Mouse (Mus musculus) embryonic facial prominence, embryonic 11.5 days (tissue): ENCODE data around the gene Azi2. TPM values are rescaled to one million over a fixed set of nuclear protein-coding genes. Genes with fewer than 3 reads are reported as not detected.

ENCODE experiments used
- ATAC-seq: fragments of 200-750 bp; cut with Nextera tagmentation; replicated peaks from 2 replicates; pipeline ENCODE4 v1.8.0; 2017; ENCODE audit warnings: low read depth; ENCODE audit not compliant: insufficient number of reproducible peaks, low FRiP score, low TSS enrichment
- DNase-seq: peaks from one replicate; pipeline ENCODE4 v3.0.0-alpha.2; 2015; ENCODE audit warnings: low spot score
- H3K27ac ChIP-seq: fragments of 300-500 bp; sonication (generic); replicated peaks from 2 replicates; pipeline ENCODE4 v1.5.1; 2014; ENCODE audit warnings: mild to moderate bottlenecking, low read depth, low read length, control low read depth
- H3K27me3 ChIP-seq: fragments of 300-500 bp; sonication (generic); 2 replicates; pipeline ENCODE4 v1.6.1; 2014; ENCODE audit warnings: mild to moderate bottlenecking, low read length, moderate library complexity, mixed read lengths; ENCODE audit not compliant: control insufficient read depth, insufficient read depth
- H3K36me3 ChIP-seq: fragments of 300-500 bp; sonication (generic); replicated peaks from 2 replicates; pipeline ENCODE4 v1.6.1; 2014; ENCODE audit warnings: low read depth, mild to moderate bottlenecking, low read length, moderate library complexity, mixed read lengths; ENCODE audit not compliant: control insufficient read depth, insufficient read depth
- H3K4me1 ChIP-seq: fragments of 300-500 bp; sonication (generic); 2 replicates; pipeline ENCODE4 v1.6.1; 2014; ENCODE audit warnings: low read length, mixed read lengths; ENCODE audit not compliant: control insufficient read depth, insufficient read depth
- H3K4me2 ChIP-seq: fragments of 300-500 bp; sonication (generic); 2 replicates; pipeline ENCODE4 v1.6.1; 2014; ENCODE audit warnings: low read depth, mild to moderate bottlenecking, control low read depth, low read length, moderate library complexity
- H3K4me3 ChIP-seq: fragments of 300-500 bp; sonication (generic); 2 replicates; pipeline ENCODE4 v1.5.1; 2014; ENCODE audit warnings: low read depth, low read length, control low read depth
- H3K9ac ChIP-seq: fragments of 300-500 bp; sonication (generic); replicated peaks from 2 replicates; pipeline ENCODE4 v1.6.1; 2014; ENCODE audit warnings: mild to moderate bottlenecking, control low read depth, low read length
- H3K9me3 ChIP-seq: fragments of 300-500 bp; sonication (generic); replicated peaks from 2 replicates; pipeline ENCODE4 v1.6.1; 2016; ENCODE audit warnings: mild to moderate bottlenecking, low read length, inconsistent platforms, mixed read lengths; ENCODE audit not compliant: control insufficient read depth
- WGBS: fragments of 180-500 bp; shearing (Covaris S2); extraction: QIAGEN DNeasy Blood & Tissue Kit; methylation state at CpG from one replicate; pipeline ENCODE4 v1.1.7; 2014; 5-methylcytosine and 5-hydroxymethylcytosine counted together
- polyA plus RNA-seq: library from polyadenylated mRNA; unstranded; fragments of >200 nt; fragmentation: Nextera tagmentation; extraction: Ambion mirVana; gene quantifications from 2 replicates; pipeline ENCODE4 v1.2.1, GENCODE M21; 2014

The Azi2 gene
- polyA plus RNA-seq, 1 experiment from 2014 or later = 80.7 TPM

DNA sequence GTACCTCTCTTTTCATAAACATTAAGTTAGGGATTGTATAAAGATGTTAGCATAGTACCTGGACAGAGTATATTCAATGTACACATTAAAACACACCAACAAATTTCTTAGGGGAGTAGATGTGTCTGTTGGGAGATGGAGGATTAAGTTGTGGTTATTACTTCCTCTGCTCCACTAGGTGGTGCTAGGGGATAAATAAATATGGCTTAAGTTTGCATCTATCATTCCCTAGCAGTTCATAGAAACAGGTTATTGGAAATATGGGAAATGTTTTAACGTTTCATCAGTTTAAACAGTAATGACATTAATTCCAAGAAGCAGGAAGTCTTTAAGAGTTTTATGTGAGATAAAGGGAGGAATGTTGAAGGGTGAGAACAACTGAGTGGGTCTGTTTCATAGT lies 13.0 kb downstream of the Azi2 start:
- Histone ChIP-seq H3K4me3 (no peak overlapping the region), H3K36me3 (no peaks in the 10 kb centered on the region; the same call in 1 of the 2 replicates), H3K27me3 (no peaks in the 10 kb centered on the region), H3K27ac (no peak overlapping the region), H3K9me3 (no peaks in the 10 kb centered on the region), H3K4me1 (no peaks in the 10 kb centered on the region), H3K4me2 (no peak overlapping the region), H3K9ac (no peak overlapping the region)
- ATAC-seq (no peak), DNase-seq (peak; percentile 54)
- WGBS = 61% methylated on average over 1 of the region's 1 CpGs

DNA sequence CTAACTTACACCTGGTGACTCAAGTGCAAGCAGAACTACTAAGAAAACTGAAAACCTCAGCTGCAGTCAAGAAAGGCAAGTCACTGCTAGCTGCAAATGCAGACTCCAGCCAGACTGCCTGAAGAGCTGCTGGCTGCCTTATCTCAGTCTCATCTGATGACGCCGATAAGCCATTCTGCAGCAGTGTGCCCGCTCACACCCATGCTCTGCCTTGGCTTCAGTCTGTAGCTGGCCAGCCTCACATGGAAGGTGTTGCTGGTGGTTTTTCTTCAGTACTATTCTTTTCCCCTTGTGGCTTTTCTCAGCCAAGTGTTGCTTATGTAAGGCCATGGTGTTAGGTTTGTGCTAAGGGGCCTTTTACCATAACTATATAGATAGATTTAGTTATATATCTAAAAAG lies 18.8 kb downstream of the Azi2 start:
- Histone ChIP-seq H3K4me2 (no peak overlapping the region), H3K4me1 (no peaks in the 10 kb centered on the region), H3K36me3 (no peaks in the 10 kb centered on the region; the same call in 1 of the 2 replicates), H3K9ac (no peak overlapping the region), H3K4me3 (no peak overlapping the region), H3K27ac (no peak overlapping the region), H3K27me3 (no peaks in the 10 kb centered on the region), H3K9me3 (no peaks in the 10 kb centered on the region)
- DNase-seq = no peak
- 88% methylated on average over 3 of the region's 3 CpGs for WGBS
- ATAC-seq = no peak

DNA sequence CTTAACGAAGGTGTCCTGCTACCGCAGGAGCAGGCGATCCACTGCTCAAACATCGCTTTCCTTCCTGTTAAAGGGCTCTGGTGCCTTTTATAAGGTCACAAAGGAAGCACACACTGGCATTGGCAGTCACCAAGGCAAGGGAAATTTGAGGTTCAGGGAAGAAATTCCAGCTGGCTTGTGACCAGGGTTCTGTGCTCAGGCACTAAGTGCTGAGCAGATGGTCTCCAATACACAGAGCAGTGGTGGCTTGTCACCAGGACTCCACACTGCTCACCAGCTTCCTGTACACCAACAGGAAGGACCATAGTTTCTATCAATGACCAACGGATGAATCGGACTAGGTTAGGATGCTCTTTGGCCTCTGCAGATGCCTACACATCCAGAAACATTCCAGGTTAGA lies 30.1 kb downstream of the Azi2 start:
- no peak for DNase-seq
- no peaks in the 10 kb centered on the region for H3K36me3 ChIP-seq
- 92% methylated on average over 6 of the region's 6 CpGs for WGBS
- H3K27ac ChIP-seq = no peak overlapping the region
- no peak overlapping the region for H3K4me2 ChIP-seq
- ATAC-seq = no peak
- no peaks in the 10 kb centered on the region for H3K9me3 ChIP-seq
- no peak overlapping the region for H3K9ac ChIP-seq
- no peak overlapping the region for H3K4me3 ChIP-seq
- H3K27me3 ChIP-seq = no peaks in the 10 kb centered on the region
- no peaks in the 10 kb centered on the region for H3K4me1 ChIP-seq

DNA sequence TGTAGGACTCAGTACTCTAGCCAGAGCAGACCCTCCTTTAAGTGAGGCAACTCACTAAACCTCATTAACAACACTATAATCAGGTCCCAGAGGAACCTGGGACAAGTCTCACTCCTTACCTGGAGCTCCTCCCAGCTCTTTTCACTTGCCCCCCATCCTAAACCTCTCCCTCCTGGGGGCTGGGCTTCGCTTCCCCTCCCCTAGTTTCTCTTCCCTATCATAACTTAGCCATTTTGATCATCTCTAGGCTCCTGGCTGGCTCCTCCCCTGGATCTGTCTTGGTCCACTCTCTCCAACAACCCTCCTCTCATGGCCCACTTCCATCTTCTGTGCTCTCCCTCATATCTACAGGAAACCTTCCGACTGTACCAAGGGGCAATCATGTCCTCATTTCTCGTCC lies 31.0 kb downstream of the Azi2 start:
- Histone ChIP-seq H3K4me2 (no peak overlapping the region), H3K4me1 (no peaks in the 10 kb centered on the region), H3K9me3 (no peaks in the 10 kb centered on the region), H3K27ac (no peak overlapping the region), H3K36me3 (no peaks in the 10 kb centered on the region), H3K4me3 (no peak overlapping the region), H3K9ac (no peak overlapping the region), H3K27me3 (no peaks in the 10 kb centered on the region)
- 78% methylated on average over 3 of the region's 3 CpGs for WGBS
- no peak for ATAC-seq
- no peak for DNase-seq

DNA sequence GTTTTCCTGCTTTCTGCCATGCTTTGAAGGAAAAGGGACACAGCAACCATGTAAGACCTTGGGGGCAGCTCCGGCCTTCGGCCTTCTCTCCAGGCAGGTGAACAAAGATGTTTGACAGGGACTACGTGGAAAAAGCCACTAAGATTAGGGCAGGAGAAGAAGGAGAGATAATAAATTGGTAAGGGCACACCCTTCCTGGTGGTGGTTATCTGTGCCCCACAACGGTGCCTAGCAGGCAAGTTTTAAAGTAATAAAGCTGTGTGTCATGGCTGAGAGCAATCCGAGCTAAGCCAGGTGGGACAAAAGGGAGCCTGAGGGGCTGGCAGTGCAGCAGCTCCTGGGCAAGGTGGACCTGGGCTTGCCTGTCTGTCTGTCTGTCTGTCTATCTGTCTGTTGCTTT lies 31.8 kb downstream of the Azi2 start:
- H3K9ac ChIP-seq = no peak overlapping the region
- no peak overlapping the region for H3K4me2 ChIP-seq
- H3K9me3 ChIP-seq = no peaks in the 10 kb centered on the region
- ATAC-seq (no peak), DNase-seq (no peak)
- no peaks in the 10 kb centered on the region for H3K36me3 ChIP-seq
- H3K27ac ChIP-seq = no peak overlapping the region
- H3K4me3 ChIP-seq = no peak overlapping the region
- H3K4me1 ChIP-seq = no peaks in the 10 kb centered on the region
- 93% methylated on average over 5 of the region's 5 CpGs for whole genome bisulfite sequencing
- no peaks in the 10 kb centered on the region for H3K27me3 ChIP-seq

DNA sequence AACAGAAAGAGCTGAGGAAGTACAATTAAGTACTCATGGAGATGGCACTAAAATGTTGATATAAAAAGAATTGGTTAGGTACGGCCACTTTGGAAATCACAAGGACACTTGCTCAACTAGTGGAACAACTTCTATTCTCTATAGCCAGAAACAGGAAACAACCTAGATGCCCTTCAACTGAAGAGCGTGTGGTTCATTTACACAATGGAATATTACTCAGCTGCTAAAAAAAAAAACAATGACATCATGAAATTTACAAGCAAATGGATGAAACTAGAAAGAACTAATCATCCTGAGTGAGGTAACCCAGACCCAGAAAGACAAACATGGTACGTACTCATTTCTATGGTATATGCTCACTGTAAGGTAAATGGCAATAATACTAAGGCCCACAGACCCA lies 33.1 kb downstream of the Azi2 start:
- no peak for ATAC-seq
- no peak overlapping the region for H3K9ac ChIP-seq
- no peak for DNase-seq
- no peak overlapping the region for H3K4me3 ChIP-seq
- H3K4me2 ChIP-seq = no peak overlapping the region
- no peak overlapping the region for H3K27ac ChIP-seq
- WGBS = 98% methylated on average over 3 of the region's 3 CpGs
- no peaks in the 10 kb centered on the region for H3K36me3 ChIP-seq
- H3K9me3 ChIP-seq = no peaks in the 10 kb centered on the region
- H3K4me1 ChIP-seq = no peaks in the 10 kb centered on the region
- no peaks in the 10 kb centered on the region for H3K27me3 ChIP-seq

DNA sequence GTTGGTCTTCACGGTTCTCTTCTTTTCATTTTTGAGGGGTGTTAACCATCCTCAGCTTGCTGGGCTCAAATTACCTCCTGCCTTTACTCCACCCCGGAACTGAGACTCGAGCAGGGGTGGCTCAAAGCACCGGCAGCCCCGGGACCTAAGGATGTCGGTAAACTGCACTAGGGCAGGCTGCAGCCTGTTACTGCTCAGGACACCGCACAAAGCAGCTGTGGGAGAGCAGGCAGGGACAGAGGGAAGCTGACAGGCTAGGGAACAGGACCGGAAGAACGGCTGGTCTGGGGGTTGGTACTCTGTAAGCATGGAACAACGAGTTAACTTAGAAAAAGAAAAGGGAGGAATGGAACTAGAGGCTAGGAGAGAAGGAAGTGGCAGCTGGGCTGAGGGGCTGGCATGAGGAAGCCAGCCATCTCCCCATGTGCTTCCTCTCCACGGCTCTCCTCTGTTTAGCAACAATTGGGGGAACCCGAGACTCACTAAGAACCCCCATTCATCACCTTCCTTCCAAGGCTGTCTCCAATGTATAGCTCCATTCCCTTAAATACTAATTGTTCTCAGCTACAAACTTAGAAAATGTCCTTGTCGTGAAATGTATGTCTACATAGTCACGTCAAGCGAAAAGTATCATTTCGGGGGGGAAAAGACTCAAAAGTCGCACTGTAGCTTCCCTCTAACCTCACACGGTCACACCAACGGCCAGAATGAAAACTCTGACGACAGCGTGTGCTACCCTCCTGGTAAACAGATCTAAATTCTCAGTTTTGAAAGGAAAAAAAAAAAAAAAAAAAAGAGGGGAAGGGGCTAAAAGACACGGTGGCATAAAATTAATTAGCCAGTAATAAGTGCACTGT lies 42.5 kb downstream of the Azi2 start:
- peak overlapping the region; percentile 5; the same call in 1 of the 2 replicates for H3K4me3 ChIP-seq
- no peaks in the 10 kb centered on the region for H3K36me3 ChIP-seq
- DNase-seq (peak; percentile 42), ATAC-seq (peak; percentile 56; the same call in 1 of the 2 replicates)
- H3K4me1 ChIP-seq = no peaks in the 10 kb centered on the region
- no peaks in the 10 kb centered on the region for H3K9me3 ChIP-seq
- H3K9ac ChIP-seq = peak overlapping the region; percentile 42
- WGBS = 33% methylated on average over 22 of the region's 22 CpGs
- peak overlapping the region; percentile 29 for H3K4me2 ChIP-seq
- no peak overlapping the region for H3K27ac ChIP-seq
- H3K27me3 ChIP-seq = no peaks in the 10 kb centered on the region

DNA sequence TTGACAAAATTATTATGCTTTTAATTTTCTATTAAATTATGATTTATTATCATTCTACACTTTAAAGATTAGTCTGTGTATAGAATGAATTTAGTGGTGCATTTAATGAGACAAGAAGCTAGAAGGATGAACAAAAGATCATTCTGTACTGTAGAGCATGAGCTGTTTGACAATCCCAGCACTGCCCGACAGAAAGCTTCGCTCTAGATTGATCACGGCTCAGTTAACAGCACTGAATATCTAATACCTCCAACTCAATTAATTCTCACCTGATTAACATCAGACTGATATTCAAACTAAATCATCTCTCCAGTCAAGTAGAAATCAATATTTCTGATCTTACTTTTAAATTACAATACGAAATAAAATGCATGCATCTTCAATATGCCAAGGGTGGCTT lies 43.5 kb downstream of the Azi2 start:
- Histone ChIP-seq H3K4me1 (no peaks in the 10 kb centered on the region), H3K27ac (no peak overlapping the region), H3K36me3 (no peaks in the 10 kb centered on the region), H3K4me2 (no peak overlapping the region), H3K4me3 (no peak overlapping the region), H3K9me3 (no peaks in the 10 kb centered on the region), H3K27me3 (no peaks in the 10 kb centered on the region), H3K9ac (no peak overlapping the region)
- ATAC-seq (no peak), DNase-seq (no peak)
- WGBS = 80% methylated on average over 4 of the region's 4 CpGs
